Mouse (Mus musculus) C2C12 (cell line): Measurements from ENCODE around the gene Ifngr1.

ENCODE experiments used
- CTCF ChIP-seq: IDR thresholded peaks from one replicate; pipeline ENCODE4 v1.5.1; 2011; ENCODE audit not compliant: control insufficient read depth, insufficient read depth, insufficient read length
- MAX ChIP-seq: IDR thresholded peaks from one replicate; pipeline ENCODE4 v1.6.1; 2011; ENCODE audit warnings: mild to moderate bottlenecking, control low read depth
- MYOD1 ChIP-seq: IDR thresholded peaks from one replicate; pipeline ENCODE4 v1.6.1; 2011; ENCODE audit warnings: low read depth; ENCODE audit not compliant: control insufficient read depth, insufficient read length
- MYOG ChIP-seq: IDR thresholded peaks from one replicate; pipeline ENCODE4 v1.6.1; 2011; ENCODE audit not compliant: control insufficient read depth, insufficient read length; ENCODE audit errors: extremely low read depth
- USF1 ChIP-seq: IDR thresholded peaks from one replicate; pipeline ENCODE4 v1.6.1; 2011; ENCODE audit warnings: low read depth, mild to moderate bottlenecking, control low read depth, moderate library complexity

- TF ChIP-seq MYOD1, result no peak
- no peak for TF ChIP-seq CTCF
- no peak for TF ChIP-seq USF1
- TF ChIP-seq MYOG, result no peak
- TF ChIP-seq MAX, result no peak
These were observed 6.9 kb upstream of the Ifngr1 start for GRCm38 (mm10) chr10:19584846-19585245.
